Mouse (Mus musculus) layer of hippocampus, adult 2 months (tissue): ENCODE measurements around the gene Cela3a. TPM values are rescaled to one million over a fixed set of nuclear protein-coding genes. Genes with fewer than 3 reads are reported as not detected.
"Not testable (repeated sequence)": the region's sequence is repeated elsewhere in the genome, so short reads cannot be mapped to it uniquely, and the experiment has no call there.

ENCODE experiments used
- DNase-seq, 2 experiments: peaks; one replicate each; pipeline ENCODE4 v3.0.0; 2022; ENCODE audit warnings: low spot score in 2 of 2
- H3K27ac ChIP-seq: fragments of 200-600 bp; 2 replicates; pipeline ENCODE4 v1.8.1; 2022
- H3K4me3 ChIP-seq: fragments of 200-600 bp; 2 replicates; pipeline ENCODE4 v1.8.1; 2022; ENCODE audit warnings: mild to moderate bottlenecking
- CTCF ChIP-seq: fragments of 200-600 bp; conservative IDR thresholded peaks from 2 replicates; pipeline ENCODE4 v1.8.1; 2022; ENCODE audit warnings: antibody characterized with exemption, mild to moderate bottlenecking, moderate library complexity
- total RNA-seq, 2 experiments: library from RNA; stranded (reverse); gene quantifications; 2 replicates each; pipeline ENCODE4 v1.2.3; 2021

Cela3a gene
- total RNA-seq, 2 experiments from 2014 or later = not detected

DNA sequence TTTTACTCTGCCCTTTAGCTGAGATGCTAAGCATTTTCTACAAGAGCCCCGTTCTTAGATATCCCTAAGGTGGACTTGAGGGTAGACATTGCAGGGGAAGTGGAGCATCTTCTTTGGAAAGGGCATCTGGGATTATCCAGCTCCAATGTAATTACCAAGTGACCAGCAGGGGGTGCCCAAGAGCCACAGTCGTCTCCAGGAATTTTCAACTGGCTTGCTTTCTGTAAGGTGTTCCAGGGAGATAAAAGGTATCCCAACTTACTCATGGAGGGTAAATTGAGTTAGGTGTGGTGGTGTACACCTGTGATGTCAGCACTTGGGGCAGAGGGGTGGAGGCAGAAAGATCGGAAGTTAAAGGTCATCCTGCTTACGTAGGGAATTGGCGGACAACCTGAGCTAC is 34.0 kb upstream of the Cela3a start:
- TF ChIP-seq CTCF = peak; percentile 96
- DNase-seq = peak; percentile 46 to 82
- Histone ChIP-seq H3K4me3 (no peak overlapping the region), H3K27ac (no peak overlapping the region)

GRCm38 (mm10) chr4:137441332-137441731 is 31.7 kb upstream of the Cela3a start:
- no peak for DNase-seq
- TF ChIP-seq CTCF = no peak; the same call in 1 of the 2 replicates
- H3K4me3 ChIP-seq = no peak overlapping the region
- no peak overlapping the region for H3K27ac ChIP-seq

GRCm38 (mm10) chr4:137438842-137439241 is 29.3 kb upstream of the Cela3a start:
- Histone ChIP-seq H3K4me3 (no peak overlapping the region), H3K27ac (no peak overlapping the region)
- no peak for DNase-seq
- TF ChIP-seq CTCF = no peak

DNA sequence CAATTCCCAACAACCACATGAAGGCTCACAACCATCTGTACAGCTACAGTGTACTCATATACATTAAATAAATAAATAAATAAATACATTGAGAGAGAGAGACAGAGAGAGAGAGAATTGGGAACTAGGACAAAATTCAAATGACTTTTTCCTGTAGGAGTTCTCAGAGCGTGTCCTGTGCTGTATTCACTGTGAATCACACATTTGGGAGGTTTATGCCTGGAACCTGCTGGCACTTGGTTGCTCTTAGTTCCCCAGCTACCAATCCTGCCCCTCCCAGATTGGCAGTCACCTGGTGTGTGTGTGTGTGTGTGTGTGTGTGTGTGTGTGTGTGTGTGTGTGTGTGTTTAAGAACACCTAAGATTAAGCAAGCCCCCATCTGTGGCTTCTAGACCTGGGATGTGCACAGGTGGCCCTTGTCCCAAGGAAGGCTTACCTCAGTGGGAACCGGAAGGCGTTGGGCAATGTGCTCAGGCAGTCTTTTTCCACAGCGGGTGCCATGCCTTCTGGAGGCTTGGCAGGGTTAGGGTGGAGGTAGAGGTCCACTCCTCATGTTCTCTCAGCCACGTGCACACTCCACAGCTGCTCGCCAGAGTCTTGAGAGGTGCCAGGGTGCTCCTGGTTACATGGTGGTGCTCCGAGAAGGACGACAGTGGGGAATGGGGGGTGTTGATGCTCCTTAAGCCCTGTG is 27.5 kb upstream of the Cela3a start:
- no peak for DNase-seq
- no peak overlapping the region for H3K27ac ChIP-seq
- TF ChIP-seq CTCF = no peak
- no peak overlapping the region for H3K4me3 ChIP-seq

GRCm38 (mm10) chr4:137432700-137433550 is 23.3 kb upstream of the Cela3a start:
- H3K4me3 ChIP-seq, H3K27ac ChIP-seq, DNase-seq: not testable (repeated sequence)

DNA sequence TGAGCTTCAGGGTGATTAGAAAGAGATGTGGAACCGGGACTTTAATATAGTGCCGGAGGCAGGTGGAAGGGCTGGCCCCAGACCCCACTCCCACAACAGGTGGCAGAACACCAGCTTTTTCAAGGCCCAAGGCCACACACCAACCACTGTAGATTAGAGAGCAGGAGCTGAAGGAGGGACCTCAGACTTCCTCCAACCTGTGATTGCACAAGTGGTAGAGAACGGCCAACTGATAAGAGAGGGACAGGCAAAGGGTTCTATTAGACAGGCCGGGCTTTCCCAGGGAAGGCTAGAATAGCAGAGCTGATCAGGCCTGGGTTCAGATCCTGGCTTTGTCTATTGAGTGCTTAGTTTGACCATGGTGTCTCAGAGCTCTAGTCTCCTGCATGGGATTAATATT is 20.9 kb upstream of the Cela3a start, which contains the start of gene Cela3b:
Gene Cela3b, minus strand, starts transcription at position 39 of the 400 bp plus-strand sequence.
- Histone ChIP-seq H3K4me3 (no peak within 1 kb of the TSS), H3K27ac (no peak within 1 kb of the TSS)
- no peak for TF ChIP-seq CTCF
- DNase-seq = no peak

DNA sequence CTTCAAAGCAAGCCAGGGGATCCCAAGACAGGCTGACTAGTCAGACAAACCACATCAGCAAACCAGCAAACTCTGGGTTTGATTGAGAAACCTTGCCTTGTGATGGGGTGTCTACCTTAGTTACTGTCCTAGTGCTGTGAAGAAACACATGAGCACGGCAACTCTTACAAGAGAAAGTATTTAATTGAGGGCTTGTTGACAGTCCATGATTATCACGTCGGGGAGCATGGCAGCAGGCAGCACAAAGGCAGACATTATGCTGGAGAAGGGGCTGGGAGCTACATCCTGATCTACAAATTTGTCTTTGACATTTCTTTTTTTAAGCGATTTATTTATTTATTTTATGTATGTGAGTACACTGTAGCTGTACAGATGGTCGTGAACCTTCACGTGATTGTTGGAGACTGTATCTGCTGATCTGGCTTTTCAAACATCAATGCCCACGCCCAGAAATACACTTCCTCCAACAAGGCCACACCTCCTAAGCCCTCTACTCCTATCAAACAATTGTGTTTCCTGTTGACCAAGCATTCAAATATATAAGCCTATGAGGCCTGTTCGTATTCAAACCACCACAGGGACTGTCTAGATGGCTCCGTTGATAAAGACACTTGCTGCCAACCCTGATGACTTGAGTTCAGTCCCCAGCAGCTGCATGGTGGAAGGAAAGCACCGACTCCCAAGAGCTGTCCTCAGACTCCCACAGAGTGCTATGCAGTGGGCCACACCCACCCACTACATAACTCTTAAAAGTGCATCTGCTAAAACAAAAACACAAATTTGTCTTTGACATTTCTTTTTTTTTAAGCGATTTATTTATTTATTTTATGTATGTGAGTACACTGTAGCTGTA is 8.3 kb upstream of the Cela3a start:
- H3K4me3 ChIP-seq = no peak overlapping the region
- no peak overlapping the region for H3K27ac ChIP-seq
- TF ChIP-seq CTCF = no peak
- DNase-seq = no peak

DNA sequence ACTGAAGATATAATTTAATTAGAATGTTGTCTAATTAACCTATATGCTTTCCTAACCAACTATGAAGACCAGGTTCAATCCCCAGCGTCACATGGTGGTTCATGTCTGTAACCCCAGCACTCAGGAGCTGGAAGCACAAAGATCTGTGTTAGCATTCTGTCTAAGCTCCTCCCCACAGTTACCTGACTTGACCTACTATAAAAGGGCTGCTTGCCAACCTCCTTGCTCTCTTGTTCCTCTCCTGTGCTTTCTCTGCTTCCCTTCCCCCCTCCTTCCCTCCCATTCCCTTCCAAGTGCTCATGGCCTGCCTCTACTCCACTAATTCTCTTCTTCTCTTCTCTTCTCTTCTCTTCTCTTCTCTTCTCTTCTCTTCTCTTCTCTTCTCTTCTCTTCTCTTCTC is 5.3 kb upstream of the Cela3a start:
- no peak for DNase-seq
- no peak for TF ChIP-seq CTCF
- H3K4me3 ChIP-seq = no peak overlapping the region
- no peak overlapping the region for H3K27ac ChIP-seq

- not testable (repeated sequence) for H3K27ac ChIP-seq, H3K4me3 ChIP-seq
Measured at GRCm38 (mm10) chr4:137412185-137412709, 2.7 kb upstream of the Cela3a start.

GRCm38 (mm10) chr4:137405571-137405970 is 4.0 kb downstream of the Cela3a start:
- no peak for DNase-seq
- no peak overlapping the region for H3K4me3 ChIP-seq
- H3K27ac ChIP-seq = no peak overlapping the region
- TF ChIP-seq CTCF = no peak

More at GRCm38 (mm10) chr4:137412185-137412709, 2.7 kb upstream of the Cela3a start:
- DNase-seq = not testable (repeated sequence)

DNA sequence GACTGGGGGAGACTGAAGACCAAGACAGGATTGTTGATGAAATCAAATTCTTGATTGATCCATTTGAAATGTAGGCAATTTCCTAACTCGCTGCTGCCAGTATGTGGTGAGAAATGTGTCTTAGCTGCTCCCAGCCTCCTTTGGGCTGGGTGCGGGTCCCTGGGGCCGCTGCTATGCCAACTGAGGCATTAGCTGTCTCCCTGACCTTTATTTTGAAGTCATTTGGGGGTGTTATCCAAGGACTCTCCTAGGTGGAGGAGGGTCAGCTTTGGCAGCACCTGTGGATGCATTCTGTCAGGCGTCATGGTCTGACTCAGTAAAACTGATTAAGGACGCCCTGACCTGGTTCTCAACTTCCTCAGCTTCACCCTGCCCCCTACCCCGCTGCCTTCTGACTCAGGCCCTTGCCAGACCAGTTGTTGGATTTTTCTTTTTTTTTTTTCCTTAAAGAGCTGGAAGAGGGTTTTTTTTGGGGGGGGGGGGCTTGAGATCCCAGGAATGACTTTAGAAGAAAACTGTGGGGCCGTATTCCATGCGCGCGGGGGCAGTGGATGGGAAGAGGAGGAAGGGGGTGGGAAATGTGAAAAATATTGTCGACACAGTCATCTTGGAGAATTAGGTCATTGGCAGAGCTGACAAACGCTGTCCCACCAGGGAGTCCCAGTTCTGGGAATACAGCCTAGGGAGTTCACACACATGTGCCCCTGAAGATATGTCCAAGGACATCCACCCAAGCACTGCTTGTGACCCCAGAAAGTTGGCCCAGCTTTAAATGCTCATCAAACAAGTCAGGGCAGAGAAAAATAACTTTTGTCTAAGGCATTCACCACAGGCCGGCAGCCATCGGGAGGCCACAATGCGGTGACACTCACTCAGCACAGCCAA is 12.7 kb downstream of the Cela3a start:
- H3K27ac ChIP-seq = no peak overlapping the region; the same call in 1 of the 2 replicates
- no peak for TF ChIP-seq CTCF
- no peak for DNase-seq
- no peak overlapping the region for H3K4me3 ChIP-seq
